Mouse (Mus musculus) midbrain, embryonic 13.5 days (tissue): ENCODE results near the gene Rbm47. TPM values are rescaled to one million over a fixed set of nuclear protein-coding genes. Genes with fewer than 3 reads are reported as not detected.
"Not testable (repeated sequence)": the region's sequence is repeated elsewhere in the genome, so short reads cannot be mapped to it uniquely, and the experiment has no call there.

Experiments
- ATAC-seq: fragments of 200-750 bp; cut with Nextera tagmentation; 2 replicates; pipeline ENCODE4 v1.8.0; 2017; ENCODE audit warnings: mild to moderate bottlenecking, moderate TSS enrichment, moderate library complexity
- H3K27ac ChIP-seq: fragments of 300-500 bp; sonication (generic); 2 replicates; pipeline ENCODE4 v1.5.1; 2015; ENCODE audit warnings: inconsistent platforms, mild to moderate bottlenecking, moderate library complexity
- H3K27me3 ChIP-seq: fragments of 300-500 bp; sonication (generic); 2 replicates; pipeline ENCODE4 v1.6.1; 2015; ENCODE audit warnings: mild to moderate bottlenecking, inconsistent platforms
- H3K36me3 ChIP-seq: fragments of 300-500 bp; sonication (generic); 2 replicates; pipeline ENCODE4 v1.6.1; 2015; ENCODE audit warnings: mild to moderate bottlenecking, inconsistent platforms
- H3K4me1 ChIP-seq: fragments of 300-500 bp; sonication (generic); replicated peaks from 2 replicates; pipeline ENCODE4 v1.6.1; 2015; ENCODE audit warnings: inconsistent platforms
- H3K4me2 ChIP-seq: fragments of 300-500 bp; sonication (generic); replicated peaks from 2 replicates; pipeline ENCODE4 v1.6.1; 2015; ENCODE audit warnings: moderate library complexity, mild to moderate bottlenecking, inconsistent platforms
- H3K4me3 ChIP-seq: fragments of 300-500 bp; sonication (generic); replicated peaks from 2 replicates; pipeline ENCODE4 v1.5.1; 2015; ENCODE audit warnings: mild to moderate bottlenecking, inconsistent platforms
- H3K9ac ChIP-seq: fragments of 300-500 bp; sonication (generic); replicated peaks from 2 replicates; pipeline ENCODE4 v1.6.1; 2015; ENCODE audit warnings: mild to moderate bottlenecking, inconsistent platforms
- H3K9me3 ChIP-seq: fragments of 300-500 bp; sonication (generic); 2 replicates; pipeline ENCODE4 v1.6.1; 2016; ENCODE audit warnings: mild to moderate bottlenecking, inconsistent platforms
- WGBS: fragments of 180-500 bp; shearing (Covaris S2); methylation state at CpG from one replicate; pipeline ENCODE4 v1.1.7; 2015; 5-methylcytosine and 5-hydroxymethylcytosine counted together
- polyA plus RNA-seq: library from polyadenylated mRNA; unstranded; fragments of >200 nt; fragmentation: Nextera tagmentation; extraction: Ambion mirVana; gene quantifications from 2 replicates; pipeline ENCODE4 v1.2.1, GENCODE M21; 2015

Gene Rbm47
- polyA plus RNA-seq, 1 experiment from 2014 or later: 2.5 TPM

DNA sequence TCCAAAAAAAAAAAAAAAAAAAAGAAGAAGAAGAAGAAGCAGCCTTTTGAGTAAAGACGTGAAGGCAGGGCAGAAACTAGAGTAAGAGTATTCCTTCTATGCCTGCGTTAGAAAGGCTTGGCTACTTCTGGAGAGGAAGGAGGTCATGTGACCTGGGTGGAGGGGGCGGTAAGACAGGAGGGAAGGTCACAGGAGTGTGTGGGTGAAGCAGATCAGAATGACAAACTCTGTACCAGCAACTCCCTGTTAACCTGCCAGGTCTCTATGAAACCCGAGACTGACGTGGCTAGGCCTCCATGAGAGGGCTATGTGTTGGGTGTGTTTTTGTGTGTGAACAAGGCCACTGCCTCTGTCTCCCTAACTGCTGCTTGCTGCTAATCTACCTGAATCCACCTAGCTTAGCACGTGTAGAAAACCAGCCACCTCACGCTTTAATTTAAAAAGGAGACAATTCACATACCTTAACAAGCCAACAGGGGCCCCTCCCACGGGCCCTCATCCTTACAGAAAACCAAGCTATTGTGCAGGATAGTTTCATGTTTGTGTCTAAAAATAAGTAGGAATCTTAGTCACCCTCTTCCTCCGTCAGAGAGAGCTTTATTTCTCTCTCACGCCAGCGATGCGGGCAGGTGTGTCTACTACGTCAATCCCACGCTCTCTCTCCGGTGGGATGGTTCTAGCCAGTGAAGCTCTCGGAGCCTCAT, 17.7 kb upstream of the Rbm47 start:
- Histone ChIP-seq H3K4me2 (no peak overlapping the region), H3K4me3 (no peak overlapping the region), H3K27me3 (no peaks in the 10 kb centered on the region), H3K9ac (no peak overlapping the region), H3K9me3 (no peaks in the 10 kb centered on the region), H3K36me3 (no peaks in the 10 kb centered on the region), H3K4me1 (no peaks in the 10 kb centered on the region), H3K27ac (no peak overlapping the region)
- no peak for ATAC-seq
- 86% methylated on average over 16 of the region's 16 CpGs for WGBS

DNA sequence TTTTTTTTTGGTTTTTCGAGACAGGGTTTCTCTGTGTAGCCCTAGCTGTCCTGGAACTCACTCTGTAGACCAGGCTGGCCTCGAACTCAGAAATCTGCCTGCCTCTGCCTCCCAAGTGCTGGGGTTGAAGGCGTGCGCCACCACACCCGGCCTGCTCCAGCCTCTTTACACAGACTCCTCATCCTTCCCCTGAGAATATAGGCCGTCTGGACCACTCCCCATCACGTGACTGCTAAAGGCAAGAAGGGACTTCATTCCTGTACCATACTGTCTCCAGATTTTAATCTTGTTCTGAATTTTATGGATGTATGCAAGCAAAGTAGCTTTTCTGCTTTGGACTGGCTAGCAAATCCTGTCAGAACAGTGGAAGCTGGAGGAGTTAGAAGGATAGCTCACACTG, 15.7 kb upstream of the Rbm47 start:
- not testable (repeated sequence) for H3K27me3 ChIP-seq, H3K4me3 ChIP-seq, H3K9me3 ChIP-seq, H3K4me1 ChIP-seq, ATAC-seq, H3K4me2 ChIP-seq, H3K36me3 ChIP-seq, H3K9ac ChIP-seq, H3K27ac ChIP-seq
- WGBS: 88% methylated on average over 6 of the region's 7 CpGs

DNA sequence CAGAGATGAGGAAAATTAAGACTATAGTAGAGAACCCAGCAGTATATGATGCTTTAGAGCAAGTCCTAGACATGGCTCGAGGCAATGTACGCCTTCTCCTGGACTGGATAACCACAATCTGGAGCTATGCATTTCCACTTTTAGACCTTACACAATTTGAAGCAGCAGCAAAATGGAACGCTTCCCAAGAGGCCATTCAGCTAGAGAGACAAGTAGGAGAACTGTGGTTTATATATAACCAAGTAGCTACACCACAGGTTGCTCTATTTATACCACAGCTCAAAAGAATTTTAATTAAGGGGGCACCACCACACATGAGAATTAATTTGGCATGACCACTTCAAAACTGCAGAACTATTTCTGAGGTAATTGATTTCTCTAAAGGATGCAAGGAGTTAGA, 9.2 kb upstream of the Rbm47 start:
- no peaks in the 10 kb centered on the region for H3K36me3 ChIP-seq
- no peak overlapping the region for H3K27ac ChIP-seq
- no peak overlapping the region for H3K9ac ChIP-seq
- 91% methylated on average over 3 of the region's 3 CpGs for WGBS
- H3K9me3 ChIP-seq: no peaks in the 10 kb centered on the region
- H3K4me3 ChIP-seq: no peak overlapping the region
- no peaks in the 10 kb centered on the region for H3K27me3 ChIP-seq
- ATAC-seq: no peak
- H3K4me1 ChIP-seq: no peaks in the 10 kb centered on the region
- H3K4me2 ChIP-seq: no peak overlapping the region

DNA sequence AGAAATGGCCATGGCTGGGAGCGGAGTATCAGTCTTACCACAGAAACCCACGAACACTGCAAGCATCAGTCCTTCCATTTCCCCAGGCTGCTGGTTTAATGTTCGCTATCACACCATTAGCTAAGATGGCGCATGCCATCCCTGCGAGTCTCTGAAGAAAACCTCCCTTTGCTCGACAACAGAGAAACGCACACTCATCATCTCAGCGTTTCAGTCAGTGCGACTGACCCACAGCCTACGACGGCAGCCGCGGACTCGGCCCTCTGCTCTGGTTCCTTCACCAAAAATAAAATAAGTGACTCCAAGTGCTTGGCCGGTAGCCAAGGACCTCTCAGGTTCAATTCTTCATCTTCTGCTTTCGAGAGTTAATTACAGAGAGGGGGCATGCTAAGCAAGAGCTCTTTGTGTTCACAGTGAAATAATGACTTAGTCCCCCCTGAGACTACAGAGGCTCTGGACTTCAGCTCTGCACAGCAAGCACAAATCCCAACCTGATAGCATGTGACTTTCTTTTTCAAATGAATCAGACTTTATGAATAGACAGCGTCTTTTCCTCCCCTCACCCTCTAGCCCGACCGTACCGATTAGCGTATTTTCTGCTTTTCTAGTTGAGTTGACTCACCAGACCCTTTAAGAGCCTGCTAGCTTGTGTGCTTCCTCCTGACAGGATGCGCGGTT, 1.4 kb upstream of the Rbm47 start:
- 54% methylated on average over 23 of the region's 23 CpGs for WGBS
- no peak overlapping the region for H3K9ac ChIP-seq
- peak; percentile 85 for ATAC-seq
- H3K36me3 ChIP-seq: no peaks in the 10 kb centered on the region
- H3K27me3 ChIP-seq: no peaks in the 10 kb centered on the region
- H3K9me3 ChIP-seq: no peaks in the 10 kb centered on the region; the same call in 1 of the 2 replicates
- peak overlapping the region; percentile 2; the same call in 1 of the 2 replicates for H3K4me2 ChIP-seq
- H3K4me3 ChIP-seq: no peak overlapping the region
- H3K27ac ChIP-seq: peak overlapping the region; percentile 68
- H3K4me1 ChIP-seq: 0 out of 2 replicates have a peak, but pooled peaks cover 6% of the 10 kb centered on the region

DNA sequence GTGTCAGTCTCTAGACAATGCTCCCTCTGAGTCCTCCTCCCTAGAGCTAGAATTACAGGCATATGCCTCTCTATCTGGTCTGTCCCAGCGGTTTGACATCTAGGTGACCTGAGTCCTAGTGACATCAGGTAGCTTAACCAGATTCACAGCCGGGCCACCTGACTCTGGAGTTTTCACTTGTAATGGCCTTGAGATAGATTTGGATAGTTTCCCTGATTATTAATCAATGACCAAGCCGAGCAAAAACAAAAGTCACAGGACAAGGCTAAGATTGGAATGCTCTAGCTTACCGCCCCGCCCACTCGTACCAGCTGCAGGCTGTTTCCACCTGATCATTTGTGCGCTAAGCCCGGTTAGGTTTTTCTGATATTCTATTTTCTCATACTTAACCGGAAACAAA, 2.3 kb downstream of the Rbm47 start:
- no peak for ATAC-seq
- Histone ChIP-seq H3K36me3 (no peaks in the 10 kb centered on the region), H3K9ac (no peak overlapping the region), H3K4me1 (0 out of 2 replicates have a peak, but pooled peaks cover 6% of the 10 kb centered on the region), H3K4me3 (no peak overlapping the region), H3K9me3 (no peaks in the 10 kb centered on the region), H3K27ac (no peak overlapping the region), H3K4me2 (no peak overlapping the region), H3K27me3 (no peaks in the 10 kb centered on the region)
- WGBS: 93% methylated on average over 9 of the region's 9 CpGs

DNA sequence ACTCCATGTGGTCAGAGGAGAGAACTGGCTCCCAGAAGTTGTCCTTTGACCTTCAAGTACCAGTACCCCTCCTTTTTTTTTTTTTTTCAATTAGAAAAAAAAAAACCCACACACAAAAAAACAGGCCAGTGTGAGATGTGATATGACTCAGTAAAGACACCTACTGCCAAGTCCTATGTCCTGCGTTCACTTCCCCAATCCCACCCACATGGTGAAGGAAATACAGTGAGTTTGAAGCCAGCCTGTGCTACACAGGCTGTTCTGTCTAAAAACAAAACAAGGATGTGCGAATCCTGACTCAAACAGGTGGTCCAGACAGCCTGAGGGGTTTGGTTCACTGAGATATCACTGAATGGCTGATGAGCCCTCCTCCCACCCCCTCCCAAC, 3.8 kb downstream of the Rbm47 start:
- no peaks in the 10 kb centered on the region for H3K36me3 ChIP-seq
- no peaks in the 10 kb centered on the region for H3K27me3 ChIP-seq
- H3K27ac ChIP-seq: no peak overlapping the region
- no peaks in the 10 kb centered on the region for H3K9me3 ChIP-seq
- no peak overlapping the region for H3K4me3 ChIP-seq
- H3K9ac ChIP-seq: no peak overlapping the region
- no peak for ATAC-seq
- 92% methylated on average over 2 of the region's 2 CpGs for WGBS
- no peak overlapping the region for H3K4me2 ChIP-seq
- H3K4me1 ChIP-seq: no peaks in the 10 kb centered on the region

DNA sequence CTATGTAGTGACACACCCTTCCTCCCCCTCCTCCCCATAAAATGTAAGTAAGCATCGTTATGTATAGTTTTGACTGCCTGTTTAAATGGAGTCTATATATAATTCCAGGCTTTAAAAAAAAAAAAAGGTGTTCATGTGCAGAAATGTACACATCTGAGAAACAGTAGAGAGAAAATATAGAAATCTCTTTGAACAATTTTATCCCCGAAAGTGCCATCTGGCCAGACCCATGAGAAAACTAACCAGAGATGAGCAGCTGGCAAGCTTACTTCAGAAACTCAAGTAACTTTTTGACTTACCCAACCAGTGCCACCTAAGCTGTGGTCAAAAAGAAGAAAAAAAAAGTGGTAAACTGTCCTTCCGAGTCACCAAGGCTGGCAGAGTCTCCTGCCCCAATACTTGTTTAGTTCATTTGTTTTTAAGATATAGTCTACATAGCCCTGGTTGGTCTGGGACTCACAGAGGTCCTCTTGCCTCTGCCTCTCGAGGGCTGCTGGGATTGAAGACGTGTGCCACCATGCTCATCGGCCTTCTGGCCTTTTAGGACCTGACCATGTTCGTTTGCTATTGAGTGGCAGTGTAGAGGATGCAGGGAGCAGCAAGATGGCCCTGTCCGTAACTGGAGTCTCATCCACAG, 4.3 kb downstream of the Rbm47 start:
- H3K4me1 ChIP-seq: no peaks in the 10 kb centered on the region
- no peak overlapping the region for H3K4me2 ChIP-seq
- no peak overlapping the region for H3K9ac ChIP-seq
- H3K27me3 ChIP-seq: no peaks in the 10 kb centered on the region
- H3K9me3 ChIP-seq: no peaks in the 10 kb centered on the region
- no peaks in the 10 kb centered on the region for H3K36me3 ChIP-seq
- H3K4me3 ChIP-seq: no peak overlapping the region
- no peak for ATAC-seq
- 92% methylated on average over 8 of the region's 8 CpGs for WGBS
- no peak overlapping the region for H3K27ac ChIP-seq

DNA sequence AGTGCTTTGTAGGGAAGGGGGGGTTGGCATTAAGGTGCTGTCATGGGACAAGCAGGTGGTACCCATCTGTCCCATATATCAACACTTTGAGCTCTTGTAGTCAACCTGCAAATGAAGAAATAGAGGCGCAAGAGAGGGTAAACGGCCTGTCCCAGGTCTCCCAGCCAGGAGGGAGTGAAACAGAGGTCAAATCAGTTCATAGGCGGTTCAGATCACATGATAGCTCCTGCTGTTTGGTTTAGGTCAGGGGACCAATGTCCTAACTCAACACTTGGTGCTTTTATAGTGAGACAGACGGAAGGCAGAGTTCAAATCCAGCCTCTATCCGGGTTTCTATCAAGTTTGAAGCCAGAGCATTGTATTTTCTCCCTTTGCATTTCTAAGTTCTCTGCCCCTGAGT, 6.0 kb downstream of the Rbm47 start:
- no peaks in the 10 kb centered on the region for H3K36me3 ChIP-seq
- H3K9ac ChIP-seq: no peak overlapping the region
- no peaks in the 10 kb centered on the region for H3K9me3 ChIP-seq
- H3K4me1 ChIP-seq: no peaks in the 10 kb centered on the region
- H3K4me2 ChIP-seq: no peak overlapping the region
- no peaks in the 10 kb centered on the region for H3K27me3 ChIP-seq
- H3K4me3 ChIP-seq: no peak overlapping the region
- 88% methylated on average over 5 of the region's 5 CpGs for WGBS
- ATAC-seq: no peak
- no peak overlapping the region for H3K27ac ChIP-seq

DNA sequence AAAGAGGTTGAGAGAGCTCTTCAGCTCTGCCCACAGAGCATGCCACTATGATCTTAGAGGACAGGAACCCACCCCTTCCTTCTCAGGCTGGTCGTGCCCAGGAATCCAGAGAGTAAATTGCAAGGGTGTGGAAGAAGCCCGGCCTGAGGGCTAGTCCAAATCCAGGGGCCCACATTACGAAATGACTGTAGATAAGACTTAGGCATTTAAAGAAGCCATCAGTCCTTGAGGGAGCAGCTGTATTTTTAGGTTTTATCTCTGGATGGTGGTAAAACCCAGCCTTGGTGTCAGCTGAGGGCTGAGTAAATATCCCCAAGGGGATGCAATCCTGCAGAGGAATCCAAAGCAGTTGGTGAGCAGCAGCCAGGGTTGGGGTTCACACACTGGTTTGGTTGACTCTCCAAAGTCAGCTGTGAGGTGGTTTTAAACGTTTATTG, 6.7 kb downstream of the Rbm47 start:
- no peak overlapping the region for H3K4me2 ChIP-seq
- no peak overlapping the region for H3K9ac ChIP-seq
- no peaks in the 10 kb centered on the region for H3K9me3 ChIP-seq
- no peak for ATAC-seq
- no peaks in the 10 kb centered on the region for H3K4me1 ChIP-seq
- WGBS: 85% methylated on average over 4 of the region's 4 CpGs
- no peak overlapping the region for H3K4me3 ChIP-seq
- H3K36me3 ChIP-seq: no peaks in the 10 kb centered on the region
- no peaks in the 10 kb centered on the region for H3K27me3 ChIP-seq
- H3K27ac ChIP-seq: no peak overlapping the region

DNA sequence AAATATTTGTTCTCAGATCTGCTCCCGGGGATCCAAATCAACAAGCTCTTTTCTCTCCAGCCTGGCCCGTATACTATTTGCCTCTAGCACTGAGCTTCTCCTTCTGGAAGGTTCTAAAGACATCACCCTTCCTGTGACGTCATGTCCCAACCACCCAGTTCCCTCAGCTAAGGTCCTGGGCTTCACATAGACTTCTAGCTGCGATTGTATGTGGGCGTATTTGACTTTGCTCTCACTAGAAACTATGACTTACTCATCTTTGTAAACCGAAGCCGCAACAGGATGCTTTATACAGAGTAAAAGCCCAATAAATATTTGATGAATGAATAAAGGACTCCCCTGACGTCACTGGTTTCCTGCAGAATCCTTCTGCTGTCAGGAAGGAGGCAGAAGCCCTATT, 7.2 kb downstream of the Rbm47 start:
- H3K9me3 ChIP-seq: no peaks in the 10 kb centered on the region
- H3K9ac ChIP-seq: no peak overlapping the region
- no peaks in the 10 kb centered on the region for H3K27me3 ChIP-seq
- no peaks in the 10 kb centered on the region for H3K36me3 ChIP-seq
- no peak overlapping the region for H3K4me2 ChIP-seq
- H3K4me3 ChIP-seq: no peak overlapping the region
- no peak overlapping the region for H3K27ac ChIP-seq
- 93% methylated on average over 8 of the region's 8 CpGs for WGBS
- no peaks in the 10 kb centered on the region for H3K4me1 ChIP-seq
- ATAC-seq: no peak

DNA sequence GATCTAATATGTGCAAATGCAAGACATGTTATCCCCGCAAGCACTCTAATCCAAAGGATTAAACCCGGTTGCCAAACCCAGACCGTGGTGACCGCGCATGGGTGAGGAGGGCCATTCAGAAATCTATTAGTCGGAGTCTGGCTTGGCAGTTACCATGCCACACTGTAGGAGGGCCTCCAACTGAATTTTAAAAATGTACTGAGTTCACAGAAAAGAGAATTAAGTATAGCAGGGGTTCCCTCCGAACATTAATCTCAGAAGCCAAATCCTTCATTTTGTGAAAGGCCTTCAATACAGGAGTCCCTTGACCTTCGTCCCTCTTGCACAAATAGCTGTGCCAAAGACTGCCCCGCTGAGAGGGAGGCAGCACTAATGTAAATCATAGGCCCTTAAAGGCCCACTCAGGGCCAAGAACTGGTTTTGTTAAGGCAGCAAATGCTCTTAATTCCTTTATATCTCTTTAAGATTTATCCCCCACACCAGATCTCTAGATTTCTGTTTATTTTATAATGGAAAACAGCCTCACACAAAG, 16.4 kb downstream of the Rbm47 start:
- WGBS: 30% methylated on average over 9 of the region's 9 CpGs
- H3K27ac ChIP-seq: no peak overlapping the region
- ATAC-seq: 0 out of 2 replicates have a peak, but pooled peaks have one; percentile 50

DNA sequence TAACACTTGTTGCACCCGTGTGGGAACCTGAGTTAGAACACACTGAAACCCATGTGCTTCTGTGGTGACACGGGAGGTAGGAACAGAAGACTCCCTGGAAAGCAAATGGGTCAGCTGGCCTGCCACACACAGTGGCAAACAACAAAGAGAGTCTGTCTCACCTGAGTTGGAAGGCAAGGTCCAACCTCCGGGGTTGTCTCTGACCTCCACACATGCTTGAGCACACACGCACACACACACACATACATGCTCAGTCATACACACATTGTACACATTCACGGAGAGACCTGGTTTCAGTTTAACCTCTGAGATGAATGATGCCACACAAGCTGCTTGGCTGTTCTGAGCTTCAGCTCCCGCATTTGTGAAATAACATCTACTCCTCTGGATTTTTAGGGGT, 18.3 kb downstream of the Rbm47 start:
- H3K27me3 ChIP-seq: peaks cover 52% of the 10 kb centered on the region
- no peak overlapping the region for H3K4me3 ChIP-seq
- no peak for ATAC-seq
- no peaks in the 10 kb centered on the region for H3K9me3 ChIP-seq
- 93% methylated on average over 6 of the region's 6 CpGs for whole genome bisulfite sequencing
- no peaks in the 10 kb centered on the region for H3K36me3 ChIP-seq
- H3K4me2 ChIP-seq: no peak overlapping the region
- H3K9ac ChIP-seq: no peak overlapping the region
- peaks cover 34% of the 10 kb centered on the region for H3K4me1 ChIP-seq
- H3K27ac ChIP-seq: no peak overlapping the region

More for the DNA sequence above, 16.4 kb downstream of the Rbm47 start:
- Histone ChIP-seq H3K27me3 (peaks cover 34% of the 10 kb centered on the region), H3K9ac (no peak overlapping the region), H3K9me3 (no peaks in the 10 kb centered on the region), H3K4me2 (no peak overlapping the region), H3K36me3 (no peaks in the 10 kb centered on the region), H3K4me1 (peaks cover 16% of the 10 kb centered on the region), H3K4me3 (no peak overlapping the region)
